Mouse (Mus musculus) heart, adult 11 months (tissue): ENCODE measurements around the gene Dhx37.
"Not testable (repeated sequence)": the region's sequence is repeated elsewhere in the genome, so short reads cannot be mapped to it uniquely, and the experiment has no call there.

ENCODE experiments used
- DNase-seq: peaks from one replicate; pipeline ENCODE4 v3.0.0; 2022

Gene Dhx37

DNA sequence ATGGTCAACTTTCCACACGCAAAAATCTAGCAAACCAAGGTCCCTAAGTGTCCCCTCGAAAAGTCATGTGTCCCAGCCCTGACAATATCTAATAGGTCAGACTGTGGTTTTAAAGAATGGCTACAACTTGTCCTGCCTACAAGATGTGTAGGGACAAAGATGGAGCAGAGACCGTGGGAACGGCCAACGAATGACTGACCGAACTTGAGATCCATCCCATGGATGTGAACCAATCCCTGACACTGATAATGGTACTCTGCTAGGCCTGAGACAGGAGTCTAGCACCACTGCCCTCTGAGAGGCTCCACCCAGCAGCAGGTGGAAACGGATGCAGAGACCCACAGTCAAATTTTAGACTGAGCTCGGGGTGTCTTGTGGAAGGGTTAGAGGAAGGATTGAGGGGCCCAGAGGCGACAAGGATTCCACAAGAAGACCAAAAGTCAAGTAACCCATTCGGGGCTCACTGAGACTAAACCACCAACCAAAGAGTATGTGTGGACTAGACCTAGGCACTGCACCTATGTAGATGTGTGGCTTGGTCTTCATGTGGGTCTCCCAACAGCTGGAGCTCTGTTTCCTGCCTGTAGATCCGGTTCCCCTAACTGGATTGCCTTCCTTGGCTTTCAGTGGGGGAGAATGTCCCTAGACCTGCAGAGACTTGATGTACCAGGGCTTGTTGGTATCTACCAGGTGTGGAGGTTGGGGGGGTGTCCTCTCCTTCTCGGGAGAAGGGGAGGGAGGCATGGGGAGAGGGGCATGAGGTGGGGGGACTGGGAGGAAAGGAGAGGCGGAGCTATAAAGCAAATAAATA lies 26.7 kb downstream of the Dhx37 start:
- peak; percentile 89 for DNase-seq

DNA sequence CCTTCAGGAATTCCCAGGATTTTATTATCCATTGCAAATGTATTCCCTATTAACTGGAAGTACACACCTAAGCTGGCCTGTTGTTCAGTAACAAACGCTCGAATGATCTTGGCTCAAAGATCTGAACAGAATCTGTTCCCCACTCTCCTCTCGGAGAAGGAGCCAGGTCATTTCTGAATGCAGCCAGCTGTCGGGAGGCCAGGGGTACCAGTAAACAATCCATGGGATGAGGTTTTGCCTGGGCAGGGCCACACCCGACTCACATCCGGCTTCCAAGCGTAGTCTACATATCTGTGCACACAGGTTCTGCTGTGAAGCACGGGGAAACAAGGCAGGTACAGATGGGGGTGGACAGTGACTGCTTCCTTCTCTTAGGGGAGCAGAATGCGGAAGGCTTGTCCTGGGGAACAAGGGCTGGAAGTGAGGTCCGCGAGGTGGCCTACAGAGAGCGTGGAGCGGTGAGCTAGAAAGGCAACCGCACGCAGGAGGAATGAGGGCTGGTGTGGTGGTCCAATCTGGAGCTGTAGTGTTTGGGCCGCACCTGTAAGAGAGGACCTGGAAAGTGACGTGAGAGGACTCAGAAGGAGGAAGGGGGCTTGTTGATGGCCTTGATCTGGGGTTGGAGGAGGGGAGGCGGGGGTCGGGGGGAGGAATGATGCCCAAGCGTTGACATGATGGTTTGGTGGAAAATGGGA lies 27.5 kb downstream of the Dhx37 start:
- peak; percentile 98 for DNase-seq

DNA sequence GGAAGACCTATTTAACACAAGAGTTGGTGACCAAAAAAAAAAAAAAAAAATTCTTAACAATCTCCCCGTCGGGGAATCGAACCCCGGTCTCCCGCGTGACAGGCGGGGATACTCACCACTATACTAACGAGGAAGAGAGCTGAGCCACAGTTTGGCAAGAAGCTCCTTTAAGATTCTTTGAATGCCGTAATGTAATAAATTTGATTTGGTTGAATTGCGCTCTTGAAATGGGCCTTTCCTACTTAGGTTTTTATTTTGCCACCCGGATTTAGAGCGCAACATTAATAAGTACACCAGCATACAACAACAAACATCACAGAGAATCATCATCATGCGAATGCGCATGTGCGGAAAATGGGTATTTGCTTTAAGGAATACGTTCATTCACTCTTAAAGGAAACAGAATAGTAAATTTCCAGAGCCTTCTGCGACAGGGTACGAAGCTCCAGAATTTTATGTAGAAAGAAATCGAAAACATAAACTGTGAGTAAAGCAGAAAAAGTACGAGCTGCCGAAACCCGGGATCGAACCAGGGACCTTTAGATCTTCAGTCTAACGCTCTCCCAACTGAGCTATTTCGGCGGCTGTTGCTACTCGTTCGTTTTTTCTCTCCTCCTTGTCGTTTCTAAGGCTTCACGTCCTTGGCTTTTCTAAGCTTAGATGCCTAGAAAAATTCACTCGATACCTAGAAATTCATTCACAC lies 28.2 kb downstream of the Dhx37 start:
- peak; percentile 96 for DNase-seq

DNA sequence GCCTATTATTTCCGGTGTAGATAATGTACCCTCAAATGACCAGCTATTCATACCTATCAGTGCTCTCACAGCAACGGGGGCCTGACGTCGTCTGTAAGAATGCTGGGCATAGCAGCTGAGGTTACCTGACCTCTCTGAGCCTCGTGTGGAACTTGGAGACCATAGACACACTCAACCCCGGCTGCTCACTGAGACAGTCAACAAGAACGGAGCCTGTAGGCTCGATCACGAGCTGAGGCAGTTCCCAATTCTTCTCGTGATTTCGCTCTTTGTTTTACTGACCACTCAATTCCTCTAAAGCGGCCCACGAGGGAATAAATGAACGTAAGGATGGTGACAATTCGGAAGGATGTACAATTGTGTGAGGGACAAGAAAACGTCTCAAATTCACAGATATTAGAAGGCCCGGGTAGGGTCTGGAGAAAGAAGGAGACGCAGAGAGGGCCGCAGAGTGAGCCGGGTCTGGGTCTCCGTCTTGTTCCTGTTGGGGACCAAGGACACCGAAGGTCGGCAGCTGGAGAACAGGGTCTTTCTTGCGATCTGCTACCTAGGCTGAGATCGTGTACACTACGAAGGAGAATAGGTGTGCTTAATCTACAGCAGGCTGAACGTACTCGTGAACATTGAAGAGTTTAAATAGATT lies 28.9 kb downstream of the Dhx37 start:
- peak; percentile 96 for DNase-seq

DNA sequence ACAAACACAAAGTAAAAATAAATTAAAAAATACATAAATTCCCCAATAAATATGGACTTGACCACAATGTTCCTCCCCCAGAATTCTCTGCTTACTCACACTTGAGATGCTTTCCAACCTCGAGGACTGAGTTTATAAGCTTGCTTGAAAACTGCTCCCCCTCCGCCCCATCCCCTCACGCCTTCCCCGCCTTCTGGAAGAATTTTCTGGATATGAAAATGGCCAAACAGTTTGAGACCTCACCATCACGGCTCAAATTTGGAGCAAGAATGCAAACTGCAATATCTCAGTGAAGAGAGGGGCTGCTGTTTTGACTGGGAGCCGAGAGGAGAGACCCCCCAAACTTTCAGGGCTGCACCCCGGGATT lies 29.4 kb downstream of the Dhx37 start:
- DNase-seq, result no peak

DNA sequence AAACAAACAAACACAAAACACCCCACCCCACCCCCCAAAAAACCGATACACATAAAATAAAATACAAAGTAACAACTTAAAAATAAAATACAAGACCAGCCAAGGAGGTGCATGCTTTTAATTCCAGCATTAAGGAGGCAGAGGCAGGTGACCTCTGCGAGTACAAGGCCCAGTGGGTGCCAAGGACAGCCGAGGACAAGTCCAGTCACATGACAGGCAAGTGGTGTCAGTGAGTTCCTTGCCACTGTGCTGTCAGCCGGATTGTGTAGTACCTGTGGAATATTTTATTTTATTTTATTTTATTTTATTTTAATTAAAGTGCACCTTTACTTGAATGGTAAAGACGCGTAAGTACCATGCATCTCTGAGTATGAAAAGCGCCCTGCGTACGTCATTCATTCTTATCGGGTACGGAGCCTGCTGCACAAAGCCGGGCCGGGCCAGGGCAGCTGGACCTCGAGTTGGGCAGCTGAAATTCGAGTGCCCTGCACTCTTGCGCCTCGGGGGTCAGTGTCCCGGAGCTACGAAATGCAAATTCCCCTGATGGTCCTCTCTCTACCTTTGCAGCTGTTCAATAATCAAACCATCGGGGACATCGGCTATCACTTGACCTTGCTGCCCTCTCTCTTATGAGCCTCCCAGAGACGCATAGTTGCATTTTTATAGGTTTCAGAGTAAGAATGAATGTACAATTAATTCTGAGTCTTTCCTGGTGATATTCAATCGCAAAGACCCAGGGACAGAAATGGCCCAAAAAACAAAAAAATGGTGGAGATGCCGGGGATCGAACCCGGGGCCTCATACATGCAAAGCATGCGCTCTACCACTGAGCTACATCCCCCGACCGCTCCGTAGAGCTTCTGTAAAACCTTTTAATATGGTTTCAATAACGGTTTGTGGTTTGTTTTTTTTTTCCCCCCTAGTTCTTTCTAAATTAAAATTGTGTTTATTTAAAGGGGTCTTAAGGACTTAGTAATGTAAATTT lies 30.1 kb downstream of the Dhx37 start:
- peak; percentile 96 for DNase-seq

DNA sequence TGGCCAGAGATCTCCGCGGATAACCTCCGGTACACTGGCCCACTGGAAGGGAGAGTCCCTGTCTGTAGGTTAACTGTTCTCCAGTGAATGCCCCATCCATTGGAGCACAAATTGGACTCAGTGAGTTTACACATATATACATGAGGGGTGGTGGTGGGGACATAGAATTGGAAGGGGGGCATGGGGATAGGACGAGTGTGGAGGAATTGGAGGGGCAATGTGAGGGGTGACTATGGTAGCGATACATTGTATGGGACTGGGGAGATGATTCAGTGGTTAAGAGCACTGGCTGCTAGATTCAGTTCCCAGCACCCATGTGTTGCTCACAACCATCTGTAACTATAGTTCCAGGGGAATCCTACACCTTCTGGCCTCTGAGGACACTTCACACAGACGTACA lies 30.9 kb downstream of the Dhx37 start:
- DNase-seq, result peak; percentile 88

DNA sequence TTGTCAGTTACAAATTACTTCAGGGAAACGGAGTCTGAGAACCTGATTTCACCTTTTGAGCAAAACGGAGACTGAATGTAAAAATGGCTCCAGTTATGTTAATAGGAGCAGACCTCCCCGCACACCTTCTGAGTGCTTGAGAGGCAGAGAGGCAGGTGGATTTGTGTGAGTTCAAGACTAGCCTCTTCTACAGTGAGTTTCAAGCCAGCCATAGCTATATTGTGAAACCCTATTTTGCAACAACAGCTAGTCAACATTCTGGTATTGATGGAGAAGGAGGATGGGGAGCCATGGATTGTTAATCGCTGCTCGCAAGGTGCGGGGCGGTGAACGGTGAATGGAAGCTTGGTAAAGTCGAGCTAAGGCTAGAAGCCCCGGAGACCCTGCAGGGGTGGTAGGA lies 31.4 kb downstream of the Dhx37 start:
- no peak for DNase-seq

DNA sequence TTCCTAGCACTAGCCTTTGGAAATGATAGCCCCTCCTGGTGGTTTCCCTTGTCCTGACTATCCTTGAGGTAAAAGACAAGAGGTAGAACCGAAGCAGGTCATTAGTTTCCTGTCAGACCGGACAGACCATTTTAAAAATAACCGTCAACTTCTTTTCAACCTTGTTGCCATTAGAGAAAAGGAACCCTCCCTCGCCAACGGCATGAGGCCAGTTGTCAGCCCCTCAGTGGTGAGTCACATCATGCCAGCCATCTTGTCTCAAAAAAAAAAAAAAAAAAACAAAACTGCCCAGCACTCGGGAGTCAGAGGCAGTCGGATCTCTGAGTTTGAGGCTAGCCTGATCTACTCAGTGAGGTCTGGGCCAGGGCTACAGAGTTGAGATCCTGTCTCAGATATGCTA lies 33.0 kb downstream of the Dhx37 start:
- no peak for DNase-seq

DNA sequence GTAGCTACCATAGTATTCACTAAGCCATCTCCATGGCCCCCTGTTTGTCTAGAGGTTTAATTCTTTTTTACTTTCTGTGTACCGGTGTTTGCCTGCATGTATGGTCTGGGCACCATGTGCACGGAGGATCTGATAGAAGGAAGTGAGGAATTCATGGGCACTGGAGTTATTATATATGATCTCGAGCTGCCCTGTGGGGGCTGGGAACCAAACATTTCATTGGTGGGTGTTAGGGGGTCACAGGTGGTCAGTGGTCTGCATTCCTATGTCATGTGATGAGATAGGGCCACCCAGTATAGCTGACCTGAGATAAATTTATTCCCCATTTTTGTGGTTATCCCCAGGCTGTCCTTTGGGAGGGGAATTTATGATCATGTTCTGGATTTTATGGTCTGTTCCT lies 38.9 kb downstream of the Dhx37 start:
- DNase-seq, result peak; percentile 94

DNA sequence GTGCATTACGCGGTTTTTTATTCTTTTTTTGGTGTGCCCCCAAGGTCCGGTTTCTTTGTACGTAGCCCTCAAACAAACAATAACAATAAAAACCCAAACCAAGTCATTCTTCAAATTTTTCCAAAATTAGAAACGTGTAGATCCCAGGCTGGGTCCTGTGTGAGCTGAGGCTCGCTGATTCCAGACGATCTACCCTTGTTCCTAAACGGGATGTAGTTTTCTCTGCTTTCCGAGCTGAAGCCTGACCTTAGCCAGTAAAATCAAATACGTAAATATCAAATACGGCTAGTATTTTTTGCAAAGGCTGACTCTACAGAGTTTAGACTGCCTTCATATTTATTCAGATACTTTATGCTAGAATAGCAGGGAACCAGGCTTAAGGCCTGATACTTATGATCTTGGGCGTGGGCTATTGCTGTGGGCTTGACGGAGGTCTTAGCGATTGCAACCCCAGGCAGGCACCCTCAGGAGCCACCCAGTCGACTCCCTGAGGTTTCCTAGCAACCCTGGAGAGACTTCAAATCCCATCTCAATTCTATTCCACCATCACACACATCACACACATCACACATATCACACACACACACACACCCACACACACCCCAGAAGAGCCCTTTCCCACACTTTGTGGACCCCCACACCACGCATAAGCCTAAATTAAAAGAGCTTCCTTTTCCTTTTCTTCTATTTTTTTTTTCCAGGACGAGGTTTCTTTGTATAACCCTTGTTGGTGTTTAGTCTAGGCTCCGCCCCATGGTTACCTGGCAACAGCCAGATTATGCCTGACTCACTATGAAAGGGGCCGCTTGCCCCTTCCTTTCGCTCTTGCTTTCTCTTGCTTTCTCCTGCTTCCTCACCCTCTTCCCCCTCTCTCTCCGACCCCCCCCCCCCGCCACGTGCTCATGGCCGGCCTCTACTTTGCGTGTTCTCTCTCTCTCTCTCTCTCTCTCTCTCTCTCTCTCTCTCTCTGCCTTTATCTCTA lies 40.0 kb downstream of the Dhx37 start:
- peak; percentile 98 for DNase-seq

DNA sequence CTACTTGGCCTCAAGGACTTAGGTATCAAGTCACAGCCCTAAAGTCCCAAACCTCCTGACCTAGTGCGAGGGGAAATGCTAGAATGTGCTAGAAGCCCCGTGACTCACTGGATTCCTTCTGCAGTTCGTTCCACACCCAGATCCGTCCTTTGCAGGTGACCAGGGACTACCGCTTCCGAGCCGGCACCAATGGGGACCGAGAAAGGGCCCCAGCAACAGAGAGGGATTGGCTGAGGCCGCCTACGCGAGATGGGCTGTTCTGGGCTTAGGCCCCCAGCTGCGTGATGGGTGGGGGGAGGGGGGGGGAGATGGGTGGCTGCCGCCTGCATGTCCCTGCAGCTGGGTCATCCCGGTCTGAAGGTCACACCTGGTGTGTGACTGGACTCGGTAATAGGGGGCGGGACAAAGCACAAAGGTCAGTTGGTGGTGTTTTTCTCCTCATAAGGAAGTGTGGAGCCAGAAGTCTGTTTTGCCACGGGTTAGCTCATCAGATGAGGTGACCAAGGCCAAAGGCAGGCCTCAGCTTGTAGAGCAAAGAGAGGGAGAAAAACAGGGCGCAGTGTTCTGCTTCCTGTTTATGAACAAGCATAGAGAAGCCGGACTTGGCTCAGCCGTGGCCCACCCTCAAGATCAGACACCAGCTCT lies 40.8 kb downstream of the Dhx37 start:
- DNase-seq, result peak; percentile 100

DNA sequence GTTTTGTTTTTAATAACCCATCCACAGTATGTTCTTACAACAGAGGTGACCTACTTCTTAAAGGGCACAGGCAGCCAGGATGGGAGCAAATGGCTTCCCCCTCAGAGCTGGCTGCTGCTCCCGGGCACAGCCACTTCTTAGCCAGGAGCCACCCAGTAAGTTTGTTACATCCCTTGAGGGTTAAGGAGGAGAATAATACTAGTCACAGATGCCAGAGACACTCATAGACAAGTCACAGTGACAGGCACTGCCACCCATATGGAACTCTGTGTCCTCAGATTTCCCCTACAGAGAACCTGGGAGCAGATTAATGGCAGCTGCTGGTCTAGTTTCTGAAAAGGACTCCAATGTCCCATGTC lies 41.3 kb downstream of the Dhx37 start:
- no peak for DNase-seq

DNA sequence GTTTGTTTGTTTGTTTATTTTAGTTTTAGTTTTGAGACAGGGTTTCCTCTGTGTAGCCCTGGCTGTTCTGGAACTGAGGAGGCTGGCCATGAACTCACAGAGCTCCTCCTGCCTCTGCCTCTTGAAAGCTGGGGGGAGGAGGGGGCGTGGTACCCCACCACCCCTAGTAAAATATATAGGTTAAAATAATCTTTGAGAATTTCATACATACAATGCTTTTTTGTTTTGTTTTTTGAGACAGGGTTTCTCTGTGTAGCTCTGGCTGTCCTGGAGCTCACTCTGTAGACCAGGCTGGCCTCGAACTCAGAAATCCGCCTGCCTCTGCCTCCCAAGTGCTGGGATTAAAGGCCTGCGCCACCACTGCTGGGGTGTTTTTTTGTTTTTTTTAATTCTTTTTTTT lies 41.7 kb downstream of the Dhx37 start:
- DNase-seq, result not testable (repeated sequence)

DNA sequence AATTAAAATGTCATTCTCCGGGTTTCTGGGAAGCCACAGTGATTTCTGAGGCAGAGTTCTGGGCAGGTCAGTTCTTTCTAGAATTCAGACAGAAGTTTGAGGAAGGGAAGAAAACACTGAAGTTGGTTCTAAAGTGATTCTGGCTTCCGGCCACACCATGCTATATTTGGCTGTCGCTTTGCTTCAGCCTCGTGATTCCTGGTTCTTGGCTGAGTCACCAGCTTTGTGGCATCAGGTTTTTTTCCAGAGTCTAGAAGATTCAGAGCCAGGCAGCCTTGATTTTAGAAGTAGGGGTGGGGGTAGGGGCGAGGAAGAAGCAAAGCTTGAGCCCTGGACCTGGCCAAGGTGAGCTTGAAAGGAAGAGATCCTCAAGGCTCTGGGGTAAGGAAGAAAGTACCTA lies 42.3 kb downstream of the Dhx37 start:
- peak; percentile 98 for DNase-seq

DNA sequence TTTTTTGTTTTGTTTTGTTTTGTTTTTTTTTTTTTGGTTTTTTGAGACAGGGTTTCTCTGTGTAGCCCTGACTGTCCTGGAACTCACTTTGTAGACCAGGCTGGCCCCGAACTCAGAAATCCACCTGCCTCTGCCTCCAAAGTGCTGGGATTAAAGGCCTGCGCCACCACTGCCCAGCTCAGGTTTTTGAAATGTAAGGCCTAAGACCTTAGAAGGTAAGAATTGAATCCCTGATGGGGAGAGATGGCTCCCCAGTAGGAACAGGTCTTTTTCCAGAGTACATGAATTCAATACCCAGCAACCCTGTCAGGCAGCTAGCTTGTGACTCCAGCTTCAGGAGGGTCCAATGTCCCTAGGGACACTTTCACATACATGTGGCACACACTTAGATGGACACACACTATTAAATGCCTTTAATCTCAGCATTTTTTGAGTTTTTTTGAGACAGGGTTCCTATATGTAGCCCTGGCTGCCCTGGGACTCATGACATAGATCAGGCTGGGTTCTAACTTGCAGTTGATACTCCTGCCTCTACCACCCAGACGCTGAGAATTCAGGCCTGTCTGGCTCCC lies 42.9 kb downstream of the Dhx37 start:
- no peak for DNase-seq

DNA sequence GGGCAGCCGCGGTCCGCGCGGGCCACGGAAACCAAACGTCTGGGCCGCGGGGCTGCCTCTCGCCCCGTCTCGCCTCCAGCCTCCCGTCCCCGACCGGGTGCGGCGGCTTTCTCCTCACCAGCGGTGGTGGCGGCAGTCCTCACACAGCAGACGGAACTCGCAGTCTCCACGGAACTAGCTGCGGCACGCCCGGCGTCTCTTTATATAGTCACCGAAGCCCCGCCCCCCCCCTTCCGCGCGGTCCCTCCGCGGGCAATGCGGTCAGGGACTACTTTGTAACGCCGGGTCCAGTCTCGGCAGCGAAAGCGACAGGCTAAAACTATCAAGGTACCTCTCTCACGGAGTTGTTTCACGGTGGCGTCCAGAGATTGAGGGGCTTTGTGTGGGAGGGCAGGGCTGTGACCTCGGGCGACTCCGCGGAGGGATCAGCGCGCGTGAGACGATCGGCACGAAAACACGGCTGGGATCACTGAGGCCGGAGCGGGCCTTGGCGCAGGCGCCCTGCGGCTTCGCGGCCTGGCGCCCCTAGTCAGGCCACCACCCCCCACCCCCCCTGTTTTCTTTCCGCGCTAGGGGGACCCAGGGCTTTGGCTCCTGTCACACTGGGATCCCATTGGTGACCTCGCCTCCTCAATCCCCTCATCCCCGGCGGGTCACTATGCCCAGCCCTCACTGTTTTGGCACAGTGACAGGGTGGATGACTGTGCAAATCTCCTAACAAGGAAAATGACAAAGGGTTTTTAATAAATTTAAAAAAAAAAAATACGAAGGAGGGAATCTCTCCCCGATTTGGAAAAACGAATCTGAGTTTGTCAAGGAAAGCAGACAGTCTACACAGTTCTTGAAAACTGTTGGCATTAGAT lies 44.1 kb downstream of the Dhx37 start, which contains the start of gene Ubc:
Gene Ubc, minus strand, starts transcription at position 624 of the 863 bp plus-strand sequence.
- DNase-seq, result peak; percentile 99

DNA sequence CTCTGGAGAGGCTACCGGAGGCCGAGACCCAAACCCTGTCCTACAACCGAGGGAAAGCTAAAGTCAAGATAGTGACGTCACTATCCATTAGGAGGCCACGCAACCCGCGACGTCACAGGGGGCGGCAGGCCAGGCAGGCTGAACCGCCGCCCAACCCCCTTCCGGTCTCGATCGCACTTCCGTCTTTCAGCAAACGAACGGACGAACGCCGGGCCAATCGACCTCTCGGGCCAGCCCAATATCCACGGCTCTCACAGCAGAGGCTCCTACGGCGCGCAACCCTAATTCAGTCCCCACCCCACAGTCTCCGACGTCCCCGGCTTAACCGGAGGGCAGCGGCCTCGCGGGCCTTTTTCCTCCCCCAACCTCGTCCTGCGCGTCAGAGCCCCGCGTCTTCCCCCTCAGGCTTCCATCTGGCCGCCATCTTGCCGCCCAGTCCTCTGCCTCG lies 44.8 kb downstream of the Dhx37 start, which contains the start of gene Gm10382:
Gene Gm10382, plus strand, starts transcription at position 192 of the 448 bp plus-strand sequence.
- DNase-seq, result peak; percentile 99
